Mouse (Mus musculus) kidney, adult 2 months (tissue): Measurements from ENCODE around the gene 1700023F06Rik.

Experiments
- CTCF ChIP-seq: fragments of 200-500 bp; conservative IDR thresholded peaks from 2 replicates; pipeline ENCODE4 v1.5.1; 2011; ENCODE audit warnings: low read depth, mild to moderate bottlenecking, control low read depth, low read length, moderate library complexity, mixed read lengths; ENCODE audit not compliant: insufficient read depth, insufficient read length
- POLR2A ChIP-seq: fragments of 200-500 bp; IDR thresholded peaks from one replicate; pipeline ENCODE4 v1.6.1; 2011; ENCODE audit warnings: low read depth, low read length, control low read depth

DNA sequence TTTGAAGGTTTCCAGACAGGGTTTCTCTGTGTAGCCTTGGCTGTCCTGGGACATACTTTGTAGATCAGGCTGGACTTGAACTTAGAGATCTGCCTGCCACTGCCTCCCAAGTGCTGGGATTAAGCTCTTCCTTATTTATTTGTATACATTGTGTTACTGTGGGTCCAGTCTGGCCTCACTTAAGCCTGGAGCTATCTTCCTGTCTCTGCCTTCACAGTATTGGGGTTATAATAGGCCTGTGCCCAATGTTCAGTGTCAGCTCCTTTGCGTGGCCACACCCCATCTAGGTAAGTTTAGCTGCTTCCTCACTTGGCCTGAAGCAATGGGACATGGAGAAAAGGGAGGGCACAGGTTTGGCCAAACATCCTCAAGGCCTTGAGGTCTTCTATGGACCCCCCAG, 31.8 kb downstream of the 1700023F06Rik start:
- TF ChIP-seq CTCF (no peak), POLR2A (no peak)
